Mouse (Mus musculus) small intestine, adult 2 months (tissue): Measurements from ENCODE around the gene B3galnt2.

Source experiments
- CTCF ChIP-seq: fragments of 200-500 bp; IDR thresholded peaks from 2 replicates; pipeline ENCODE4 v1.5.1; 2012; ENCODE audit warnings: low read depth, mild to moderate bottlenecking, control low read depth, inconsistent platforms, low read length, moderate library complexity, mixed read lengths; ENCODE audit not compliant: insufficient replicate concordance, insufficient read length; ENCODE audit errors: extremely low read depth
- POLR2A ChIP-seq: fragments of 200-500 bp; IDR thresholded peaks from 2 replicates; pipeline ENCODE4 v1.6.1; 2012; ENCODE audit warnings: low read depth, mild to moderate bottlenecking, control low read depth, inconsistent platforms, low read length, moderate library complexity

DNA sequence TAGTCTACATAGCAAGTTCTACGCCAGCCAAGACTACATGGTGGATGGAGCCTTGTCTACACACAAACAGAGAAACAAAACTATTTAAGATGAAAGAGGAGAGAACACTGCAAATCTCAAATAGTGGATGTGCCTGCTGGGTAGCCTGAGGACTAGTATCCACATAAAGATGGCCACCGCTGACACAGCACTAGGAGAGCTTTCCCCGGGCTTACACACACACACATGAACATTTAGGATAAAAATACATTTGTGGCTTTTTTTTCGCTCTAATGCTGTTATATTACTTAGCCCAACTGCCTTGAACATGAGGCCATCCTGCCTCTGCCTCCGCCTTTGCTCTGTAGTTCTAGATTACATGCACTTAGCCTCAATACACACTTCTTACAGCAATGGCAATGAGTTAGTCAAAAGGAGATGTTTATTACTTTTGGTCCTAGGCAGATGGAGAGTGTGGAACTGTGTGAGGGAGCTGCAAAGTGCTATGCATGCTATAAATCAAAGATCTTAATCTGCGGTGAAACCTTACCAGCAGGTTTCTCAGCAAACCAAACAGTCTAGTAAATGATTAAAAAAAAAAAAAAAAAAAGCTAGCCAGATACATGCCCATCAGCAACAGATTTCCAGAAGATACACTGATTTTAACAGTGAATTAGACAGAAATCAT lies 72.0 kb downstream of the B3galnt2 start:
- TF ChIP-seq CTCF (no peak), POLR2A (no peak)
